In the genomic region with DNA sequence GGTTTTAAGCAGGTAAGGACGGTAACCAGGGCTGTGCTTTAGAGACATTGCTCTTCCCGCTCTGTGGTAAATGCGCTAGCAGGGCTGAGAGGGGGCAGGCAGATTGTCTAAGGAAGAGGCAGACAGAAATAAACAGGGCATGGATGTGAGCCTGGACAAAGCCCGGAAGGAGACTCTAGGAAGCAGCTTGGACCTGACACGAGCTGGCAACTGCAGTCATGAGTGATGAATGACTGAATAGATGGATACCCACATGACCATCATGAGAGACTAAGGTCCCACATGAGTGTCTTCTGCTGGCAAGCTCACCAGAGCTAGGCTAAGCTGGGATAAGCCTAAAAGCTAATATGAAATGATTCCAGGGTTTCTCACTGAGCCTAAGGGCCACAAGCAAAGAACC, we compare ENCODE assay signal across 25 mouse cellular contexts. TPM values are rescaled to one million over a fixed set of nuclear protein-coding genes. Genes with fewer than 3 reads are reported as not detected.
DNase-seq lines count a peak whose midpoint lies in the region; ATAC-seq and TF ChIP-seq lines count a peak whose summit lies in the region.
"Had no signal": no experiment of that assay in that cellular context is flagged by ENCODE, and none has a peak within 500 bp of the region (broad histone marks: within the 10 kb centered on the region; RNA-seq: fewer than 3 reads in every experiment).

No protein-coding gene starts in this region.

- H3ac ChIP-seq in myocyte (ENCODE audit: control insufficient read depth, insufficient read length): no peak overlapping the region

- intact Hi-C loops in heart, postnatal 14 days (cut with DNase I): no loop called here

- no peak for ATAC-seq in heart, embryonic 13.5 days (ENCODE audit: extremely low read depth, insufficient number of reproducible peaks, low FRiP score, low TSS enrichment)
- no peak for ATAC-seq in midbrain, embryonic 11.5 days (ENCODE audit: low FRiP score)
- ATAC-seq in midbrain, embryonic 16.5 days: no peak
- ATAC-seq in hindbrain, embryonic 13.5 days (ENCODE audit: low FRiP score): no peak
- ATAC-seq: inflammation-experienced regulatory T-cells, adult 6 months had no signal

- no peaks in the 10 kb centered on the region for H3K9me3 ChIP-seq in heart, embryonic 13.5 days
- no peaks in the 10 kb centered on the region for H3K9me3 ChIP-seq in midbrain, embryonic 11.5 days (ENCODE audit: control insufficient read depth, low read length)
- H3K9me3 ChIP-seq in midbrain, embryonic 16.5 days (replicated peaks; ENCODE audit: control insufficient read depth, low read length, poor library complexity, severe bottlenecking): no peaks in the 10 kb centered on the region
- H3K9me3 ChIP-seq in hindbrain, embryonic 13.5 days: no peaks in the 10 kb centered on the region
- H3K9me3 ChIP-seq: forebrain, embryonic 12.5 days; G1E; hindbrain, embryonic 10.5 days; neural tube, embryonic 12.5 days had no signal

- H3K4me2 ChIP-seq in heart, embryonic 13.5 days: no peak overlapping the region
- H3K4me2 ChIP-seq in midbrain, embryonic 11.5 days: no peak overlapping the region
- no peak overlapping the region for H3K4me2 ChIP-seq in midbrain, embryonic 16.5 days (ENCODE audit: low read length)
- H3K4me2 ChIP-seq in myocyte (ENCODE audit: low read depth): peak overlapping the region; percentile 68
- H3K4me2 ChIP-seq in hindbrain, embryonic 13.5 days: no peak overlapping the region
- H3K4me2 ChIP-seq: forebrain, embryonic 12.5 days; neural tube, embryonic 12.5 days had no signal

- no peak for TF ChIP-seq POLR2A in myocyte (IDR thresholded peaks at IDR 0.05; ENCODE audit: insufficient read length, low read depth)

- no peak for DNase-seq in heart, postnatal 14 days
- peak; percentile 23 for DNase-seq in midbrain, embryonic 11.5 days (ENCODE audit: low spot score, missing footprints)
- peak; percentile 54 to 61 for DNase-seq in cerebellum, postnatal 25 days
- no peak for DNase-seq in adrenal gland, adult 2 months
- DNase-seq: adrenal gland, adult 8-10 months; kidney, postnatal 36 days had no signal

- no peaks in the 10 kb centered on the region for H3K79me2 ChIP-seq in myocyte (ENCODE audit: control insufficient read depth, insufficient read depth)

- no peak overlapping the region for H3K27ac ChIP-seq in heart, embryonic 13.5 days (replicated peaks)
- no peak overlapping the region for H3K27ac ChIP-seq in midbrain, embryonic 11.5 days (ENCODE audit: low read depth, low read length)
- H3K27ac ChIP-seq in midbrain, embryonic 16.5 days (ENCODE audit: low read length): no peak overlapping the region
- H3K27ac ChIP-seq in hindbrain, embryonic 13.5 days: no peak overlapping the region
- H3K27ac ChIP-seq: forebrain, embryonic 12.5 days; hindbrain, embryonic 10.5 days; liver, embryonic 14.5 days; neural tube, embryonic 12.5 days had no signal

- H3K4me3 ChIP-seq in heart, embryonic 13.5 days: no peak overlapping the region
- H3K4me3 ChIP-seq in midbrain, embryonic 11.5 days (ENCODE audit: low read depth, low read length): no peak overlapping the region
- H3K4me3 ChIP-seq in midbrain, embryonic 16.5 days (ENCODE audit: low read depth, low read length): no peak overlapping the region
- H3K4me3 ChIP-seq in myocyte: no peak overlapping the region
- H3K4me3 ChIP-seq in hindbrain, embryonic 13.5 days: no peak overlapping the region
- H3K4me3 ChIP-seq: forebrain, embryonic 12.5 days; hindbrain, embryonic 10.5 days; neural tube, embryonic 12.5 days had no signal

- no peaks in the 10 kb centered on the region for H3K36me3 ChIP-seq in heart, embryonic 13.5 days
- H3K36me3 ChIP-seq in midbrain, embryonic 11.5 days (ENCODE audit: control insufficient read depth, insufficient read depth, low read length): no peaks in the 10 kb centered on the region
- H3K36me3 ChIP-seq in midbrain, embryonic 16.5 days (ENCODE audit: control insufficient read depth, insufficient read depth, low read length): no peaks in the 10 kb centered on the region
- H3K36me3 ChIP-seq in myocyte (ENCODE audit: control insufficient read depth, insufficient read depth): no peaks in the 10 kb centered on the region
- no peaks in the 10 kb centered on the region for H3K36me3 ChIP-seq in hindbrain, embryonic 13.5 days
- H3K36me3 ChIP-seq: forebrain, embryonic 12.5 days; G1E; hindbrain, embryonic 10.5 days; neural tube, embryonic 12.5 days had no signal

- WGBS in heart, embryonic 13.5 days: 45% methylated on average over 5 of the region's 5 CpGs
- WGBS in midbrain, embryonic 11.5 days: 87% methylated on average over 5 of the region's 5 CpGs
- 80% methylated on average over 5 of the region's 5 CpGs for whole genome bisulfite sequencing in midbrain, embryonic 16.5 days
- 77% methylated on average over 5 of the region's 5 CpGs for WGBS in hindbrain, embryonic 13.5 days

- H3K27me3 ChIP-seq in heart, embryonic 13.5 days (replicated peaks): no peaks in the 10 kb centered on the region
- H3K27me3 ChIP-seq in midbrain, embryonic 11.5 days (ENCODE audit: control insufficient read depth, insufficient read depth, low read length): no peaks in the 10 kb centered on the region; the same call in 1 of the 2 replicates
- no peaks in the 10 kb centered on the region for H3K27me3 ChIP-seq in midbrain, embryonic 16.5 days (ENCODE audit: control insufficient read depth, insufficient read depth, low read depth, low read length)
- H3K27me3 ChIP-seq in myocyte (ENCODE audit: control insufficient read depth, insufficient read depth, insufficient read length): peaks cover 15% of the 10 kb centered on the region
- 0 out of 2 replicates have a peak, but pooled peaks cover 3% of the 10 kb centered on the region for H3K27me3 ChIP-seq in hindbrain, embryonic 13.5 days
- H3K27me3 ChIP-seq: neural tube, embryonic 12.5 days had no signal

- 0 out of 2 replicates have a peak overlapping the region, but pooled peaks have one; percentile 30 for H3K9ac ChIP-seq in heart, embryonic 13.5 days
- H3K9ac ChIP-seq in midbrain, embryonic 11.5 days (ENCODE audit: low read length): no peak overlapping the region
- H3K9ac ChIP-seq in midbrain, embryonic 16.5 days (ENCODE audit: low read depth, low read length): no peak overlapping the region
- no peak overlapping the region for H3K9ac ChIP-seq in hindbrain, embryonic 13.5 days
- H3K9ac ChIP-seq: forebrain, embryonic 12.5 days; liver, embryonic 14.5 days; neural tube, embryonic 12.5 days had no signal

- peaks cover 52% of the 10 kb centered on the region for H3K4me1 ChIP-seq in heart, embryonic 13.5 days
- H3K4me1 ChIP-seq in midbrain, embryonic 11.5 days (ENCODE audit: control insufficient read depth, insufficient read depth, low read length): peaks cover 15% of the 10 kb centered on the region
- peaks cover 3% of the 10 kb centered on the region; the same call in 1 of the 2 replicates for H3K4me1 ChIP-seq in midbrain, embryonic 16.5 days (ENCODE audit: control insufficient read depth, insufficient read depth, low read length)
- peaks cover 30% of the 10 kb centered on the region for H3K4me1 ChIP-seq in hindbrain, embryonic 13.5 days (replicated peaks)

RNA-seq across cellular contexts. Expression of a gene that starts 2.6 kb away (rescaled TPM):
- 3.5 and 4.7 TPM in 2 replicates for polyA plus RNA-seq in heart, embryonic 13.5 days (2015; fragmentation: Nextera tagmentation; extraction: Ambion mirVana)
- total RNA-seq in heart, postnatal 14 days (2021): 100 to 1,000 TPM; 131 to 158 TPM
- polyA plus RNA-seq in midbrain, embryonic 11.5 days (2014; fragmentation: Nextera tagmentation; extraction: Ambion mirVana): 0.49 and 0.70 TPM in 2 replicates
- polyA plus RNA-seq in midbrain, embryonic 16.5 days (2015; fragmentation: Nextera tagmentation; extraction: Ambion mirVana): 0.25 and 0.57 TPM in 2 replicates
- 44.4 TPM for polyA plus RNA-seq in myocyte (2012; fragmentation: generic; extraction: Trizol)
- not detected for total RNA-seq in adrenal gland, adult 2 months (2021)
- polyA plus RNA-seq in adrenal gland, adult 2 months (2012; rRNA removed): 0.28 TPM in 1 of 2 replicates, not detected in the other
- polyA plus RNA-seq in hindbrain, embryonic 13.5 days (2015; fragmentation: Nextera tagmentation; extraction: Ambion mirVana): 0.22 and 0.26 TPM in 2 replicates
- total RNA-seq: adrenal gland, adult 8-10 months; layer of hippocampus, postnatal 14 days; left cerebral cortex, postnatal 36 days; megakaryocyte, adult 5-6 weeks had no signal
- polyA plus RNA-seq: G1E; inflammation-experienced regulatory T-cells, adult 6 months; small intestine, adult 2 months had no signal

RNA-seq across cellular contexts. Expression of a gene that starts 5.2 kb away (rescaled TPM):
- 0.83 and 1.5 TPM in 2 replicates for polyA plus RNA-seq in heart, embryonic 13.5 days (2015; fragmentation: Nextera tagmentation; extraction: Ambion mirVana)
- 1 to 10 TPM; 4.3 to 5.4 TPM for total RNA-seq in heart, postnatal 14 days (2021)
- polyA plus RNA-seq in midbrain, embryonic 11.5 days (2014; fragmentation: Nextera tagmentation; extraction: Ambion mirVana): 0.70 and 0.81 TPM in 2 replicates
- polyA plus RNA-seq in midbrain, embryonic 16.5 days (2015; fragmentation: Nextera tagmentation; extraction: Ambion mirVana): 0.17 TPM in 1 of 2 replicates, not detected in the other
- 6.9 TPM for polyA plus RNA-seq in myocyte (2012; fragmentation: generic; extraction: Trizol)
- not detected for total RNA-seq in adrenal gland, adult 2 months (2021)
- polyA plus RNA-seq in adrenal gland, adult 2 months (2012; rRNA removed): 0.09 and 0.35 TPM in 2 replicates
- polyA plus RNA-seq in hindbrain, embryonic 13.5 days (2015; fragmentation: Nextera tagmentation; extraction: Ambion mirVana): 0.74 and 0.75 TPM in 2 replicates
- total RNA-seq: layer of hippocampus, postnatal 14 days; left cerebral cortex, postnatal 36 days had no signal
- polyA plus RNA-seq: G1E had no signal

RNA-seq across cellular contexts. Expression of a gene that starts 12.5 kb away (rescaled TPM):
- polyA plus RNA-seq in heart, embryonic 13.5 days (2015; fragmentation: Nextera tagmentation; extraction: Ambion mirVana): 0.06 and 0.11 TPM in 2 replicates
- total RNA-seq in heart, postnatal 14 days (2021): not detected
- polyA plus RNA-seq in midbrain, embryonic 11.5 days (2014; fragmentation: Nextera tagmentation; extraction: Ambion mirVana): not detected in 2 replicates
- not detected in 2 replicates for polyA plus RNA-seq in midbrain, embryonic 16.5 days (2015; fragmentation: Nextera tagmentation; extraction: Ambion mirVana)
- polyA plus RNA-seq in myocyte (2012; fragmentation: generic; extraction: Trizol): 0.04 TPM
- total RNA-seq in adrenal gland, adult 2 months (2021): not detected
- polyA plus RNA-seq in adrenal gland, adult 2 months (2012; rRNA removed): 0.22 and 0.38 TPM in 2 replicates
- not detected in 2 replicates for polyA plus RNA-seq in hindbrain, embryonic 13.5 days (2015; fragmentation: Nextera tagmentation; extraction: Ambion mirVana)
- total RNA-seq: gastrocnemius, adult 8-10 months; megakaryocyte, adult 5-6 weeks had no signal
- polyA plus RNA-seq: forebrain, embryonic 12.5 days; G1E; heart, embryonic 14.5 days; hindbrain, embryonic 10.5 days; inflammation-experienced regulatory T-cells, adult 6 months; liver, embryonic 14.5 days; midbrain, postnatal 0 days; neural tube, embryonic 12.5 days had no signal

RNA-seq across cellular contexts. Expression of a gene that starts 21.2 kb away (rescaled TPM):
- polyA plus RNA-seq in heart, embryonic 13.5 days (2015; fragmentation: Nextera tagmentation; extraction: Ambion mirVana): not detected in 2 replicates
- under 1 TPM; 0.63 to 0.69 TPM for total RNA-seq in heart, postnatal 14 days (2021)
- polyA plus RNA-seq in midbrain, embryonic 11.5 days (2014; fragmentation: Nextera tagmentation; extraction: Ambion mirVana): not detected in 2 replicates
- not detected in 2 replicates for polyA plus RNA-seq in midbrain, embryonic 16.5 days (2015; fragmentation: Nextera tagmentation; extraction: Ambion mirVana)
- polyA plus RNA-seq in myocyte (2012; fragmentation: generic; extraction: Trizol): not detected
- under 1 TPM in 1 of 2 experiments, not detected in 1; 0.35 TPM for total RNA-seq in adrenal gland, adult 2 months (2021)
- polyA plus RNA-seq in adrenal gland, adult 2 months (2012; rRNA removed): not detected in 2 replicates
- polyA plus RNA-seq in hindbrain, embryonic 13.5 days (2015; fragmentation: Nextera tagmentation; extraction: Ambion mirVana): 0.25 and 0.49 TPM in 2 replicates
- total RNA-seq: midbrain, postnatal 0 days had no signal
- polyA plus RNA-seq: forebrain, embryonic 12.5 days; G1E; heart, embryonic 14.5 days; hindbrain, embryonic 10.5 days; midbrain, postnatal 0 days; stomach, embryonic 14.5 days; thymus, postnatal 0 days had no signal

RNA-seq across cellular contexts. Expression of a gene that starts 38.6 kb away (rescaled TPM):
- 0.91 and 1.0 TPM in 2 replicates for polyA plus RNA-seq in heart, embryonic 13.5 days (2015; fragmentation: Nextera tagmentation; extraction: Ambion mirVana)
- under 1 TPM; 0.61 to 0.84 TPM for total RNA-seq in heart, postnatal 14 days (2021)
- 1.2 TPM in 2 replicates for polyA plus RNA-seq in midbrain, embryonic 11.5 days (2014; fragmentation: Nextera tagmentation; extraction: Ambion mirVana)
- 1.1 and 1.3 TPM in 2 replicates for polyA plus RNA-seq in midbrain, embryonic 16.5 days (2015; fragmentation: Nextera tagmentation; extraction: Ambion mirVana)
- polyA plus RNA-seq in myocyte (2012; fragmentation: generic; extraction: Trizol): 0.12 TPM
- under 1 TPM; 0.63 to 0.79 TPM for total RNA-seq in adrenal gland, adult 2 months (2021)
- 2.4 and 2.5 TPM in 2 replicates for polyA plus RNA-seq in adrenal gland, adult 2 months (2012; rRNA removed)
- polyA plus RNA-seq in hindbrain, embryonic 13.5 days (2015; fragmentation: Nextera tagmentation; extraction: Ambion mirVana): 1.2 and 1.4 TPM in 2 replicates

Comparison
In these comparisons a context has a peak if more than half of its experiments do, and no peak if none do; other contexts are left out.
1. DNase-seq: peak in midbrain, embryonic 11.5 days (single experiment) and cerebellum, postnatal 25 days (2 of 2); none in heart, postnatal 14 days (0 of 2) and adrenal gland, adult 2 months (single experiment).